Mouse (Mus musculus) neural tube, embryonic 10.5 days (tissue): ENCODE results near the gene Zfp286.
A peak's percentile ranks its signal among the peaks of the same experiment; 100 is the strongest.
"Not testable (repeated sequence)": the region's sequence is repeated elsewhere in the genome, so short reads cannot be mapped to it uniquely, and the experiment has no call there.

Experiments used
- DNase-seq: peaks from one replicate; pipeline ENCODE4 v3.0.0-alpha.2; 2017; ENCODE audit warnings: low spot score; ENCODE audit errors: extremely low spot score

Gene Zfp286

GRCm38 (mm10) chr11:62804119-62804518 is 14.9 kb upstream of the Zfp286 start:
- no peak for DNase-seq

- no peak for DNase-seq
Measured at GRCm38 (mm10) chr11:62789617-62789936, 315 bp upstream of the Zfp286 start.

- DNase-seq, result no peak
Measured at GRCm38 (mm10) chr11:62776510-62776909, 12.8 kb downstream of the Zfp286 start.

GRCm38 (mm10) chr11:62760755-62761457 is 28.4 kb downstream of the Zfp286 start:
- no peak for DNase-seq

GRCm38 (mm10) chr11:62758491-62758890 is 30.8 kb downstream of the Zfp286 start:
- no peak for DNase-seq

- no peak for DNase-seq
Measured at GRCm38 (mm10) chr11:62757906-62758305, 31.4 kb downstream of the Zfp286 start.

GRCm38 (mm10) chr11:62757143-62757507 is 32.1 kb downstream of the Zfp286 start:
- no peak for DNase-seq

- DNase-seq, result peak; percentile 96
Measured at GRCm38 (mm10) chr11:62756456-62757142, 32.7 kb downstream of the Zfp286 start.

- DNase-seq, result no peak
Measured at GRCm38 (mm10) chr11:62752780-62753179, 36.5 kb downstream of the Zfp286 start, which contains the start of gene Gm10428. Gm10428 (plus strand) TSS chr11:62753100.

- DNase-seq, result no peak
Measured at GRCm38 (mm10) chr11:62752191-62752590, 37.1 kb downstream of the Zfp286 start.

- not testable (repeated sequence) for DNase-seq
Measured at GRCm38 (mm10) chr11:62749445-62749844, 39.8 kb downstream of the Zfp286 start.

GRCm38 (mm10) chr11:62748062-62748461 is 41.2 kb downstream of the Zfp286 start:
- DNase-seq, result no peak

- no peak for DNase-seq
Measured at GRCm38 (mm10) chr11:62747227-62747626, 42.0 kb downstream of the Zfp286 start.

GRCm38 (mm10) chr11:62746001-62746533 is 43.2 kb downstream of the Zfp286 start:
- DNase-seq, result peak; percentile 66

- DNase-seq, result peak; percentile 73
Measured at GRCm38 (mm10) chr11:62744103-62744502, 45.2 kb downstream of the Zfp286 start.

- no peak for DNase-seq
Measured at GRCm38 (mm10) chr11:62742261-62742957, 46.9 kb downstream of the Zfp286 start.

GRCm38 (mm10) chr11:62741186-62741585 is 48.1 kb downstream of the Zfp286 start:
- no peak for DNase-seq

- DNase-seq, result no peak
Measured at GRCm38 (mm10) chr11:62732665-62733064, 56.6 kb downstream of the Zfp286 start.

- DNase-seq, result no peak
Measured at GRCm38 (mm10) chr11:62732022-62732387, 57.3 kb downstream of the Zfp286 start.

GRCm38 (mm10) chr11:62731311-62732021 is 57.8 kb downstream of the Zfp286 start, which contains the start of gene Zfp287:
Zfp287 (minus strand) TSS chr11:62731905.
- DNase-seq, result peak; percentile 94

GRCm38 (mm10) chr11:62728276-62728675 is 61.0 kb downstream of the Zfp286 start:
- DNase-seq, result no peak
